Mouse (Mus musculus) MEL (cell line): ENCODE data around the gene Rhot2.

Source experiments
- ETS1 ChIP-seq: IDR thresholded peaks from 2 replicates; pipeline ENCODE4 v1.6.1; 2012; ENCODE audit warnings: low read depth, mild to moderate bottlenecking, inconsistent platforms, low read length, improper control_type of control experiment, moderate library complexity
- POLR2A ChIP-seq, 2 experiments: IDR thresholded peaks; 2 replicates each; pipeline ENCODE4 v1.6.1; 2011 to 2012; ENCODE audit warnings: low read length in 2 of 2, mild to moderate bottlenecking in 2 of 2, control low read depth in 1 of 2, improper control_type of control experiment in 1 of 2, low read depth in 1 of 2, moderate library complexity in 1 of 2; ENCODE audit not compliant: control insufficient read depth in 1 of 2, insufficient read depth in 1 of 2, poor library complexity in 1 of 2
- TBP ChIP-seq: IDR thresholded peaks from 2 replicates; pipeline ENCODE4 v1.8.0; 2011; ENCODE audit warnings: low read depth, low read length, improper control_type of control experiment
- ZKSCAN1 ChIP-seq: IDR thresholded peaks from 2 replicates; pipeline ENCODE4 v1.6.1; 2012; ENCODE audit warnings: low read depth, mild to moderate bottlenecking, inconsistent platforms, low read length, improper control_type of control experiment, moderate library complexity

- no peak for TF ChIP-seq ETS1
- TF ChIP-seq TBP = peak; percentile 98
- no peak for TF ChIP-seq ZKSCAN1
- no peak for TF ChIP-seq POLR2A (IDR thresholded peaks at IDR 0.05; ENCODE audit: control insufficient read depth in 1 of 2, insufficient read depth in 1 of 2, low read depth in 1 of 2, low read length in 2 of 2, poor library complexity in 1 of 2)
These were observed 2.1 kb downstream of the Rhot2 start for GRCm38 (mm10) chr17:25842509-25842908.
